Mouse (Mus musculus): Measurements from ENCODE around the gene Htt. TPM values are rescaled to one million over a fixed set of nuclear protein-coding genes. Genes with fewer than 3 reads are reported as not detected.

The Htt gene
- polyA plus RNA-seq, 1 experiment from 2014 or later = 18.1 TPM

DNA sequence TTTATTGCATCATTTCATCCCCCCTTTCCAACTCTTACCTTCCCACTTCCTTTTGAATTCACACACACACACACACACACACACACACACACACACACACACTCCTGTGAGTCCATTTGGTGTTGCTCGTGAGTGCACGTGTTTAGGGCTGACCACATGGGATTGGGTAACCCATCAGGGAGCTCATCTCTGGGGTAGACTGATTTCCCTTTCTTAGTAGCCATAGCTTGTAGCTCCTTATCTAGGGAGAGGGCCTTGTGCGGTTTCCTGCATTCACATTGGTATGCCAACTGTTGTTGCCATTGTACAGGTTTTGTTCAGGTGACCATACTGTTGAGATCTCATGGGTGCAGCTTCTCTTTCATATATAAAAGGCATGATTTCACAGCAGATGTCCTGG lies 181.9 kb downstream of the Htt start:
- Histone ChIP-seq H3K27ac (no peak overlapping the region), H3K4me2 (replicated peaks) (no peak overlapping the region), H3K27me3 (no peaks in the 10 kb centered on the region), H3K4me1 (no peaks in the 10 kb centered on the region), H3K36me3 (no peaks in the 10 kb centered on the region), H3K4me3 (no peak overlapping the region), H3K9me3 (no peaks in the 10 kb centered on the region), H3K9ac (no peak overlapping the region)
- ATAC-seq (ENCODE audit: insufficient number of reproducible peaks, insufficient read depth, low FRiP score, low TSS enrichment) = no peak
- 83% methylated on average over 3 of the region's 3 CpGs for WGBS

DNA sequence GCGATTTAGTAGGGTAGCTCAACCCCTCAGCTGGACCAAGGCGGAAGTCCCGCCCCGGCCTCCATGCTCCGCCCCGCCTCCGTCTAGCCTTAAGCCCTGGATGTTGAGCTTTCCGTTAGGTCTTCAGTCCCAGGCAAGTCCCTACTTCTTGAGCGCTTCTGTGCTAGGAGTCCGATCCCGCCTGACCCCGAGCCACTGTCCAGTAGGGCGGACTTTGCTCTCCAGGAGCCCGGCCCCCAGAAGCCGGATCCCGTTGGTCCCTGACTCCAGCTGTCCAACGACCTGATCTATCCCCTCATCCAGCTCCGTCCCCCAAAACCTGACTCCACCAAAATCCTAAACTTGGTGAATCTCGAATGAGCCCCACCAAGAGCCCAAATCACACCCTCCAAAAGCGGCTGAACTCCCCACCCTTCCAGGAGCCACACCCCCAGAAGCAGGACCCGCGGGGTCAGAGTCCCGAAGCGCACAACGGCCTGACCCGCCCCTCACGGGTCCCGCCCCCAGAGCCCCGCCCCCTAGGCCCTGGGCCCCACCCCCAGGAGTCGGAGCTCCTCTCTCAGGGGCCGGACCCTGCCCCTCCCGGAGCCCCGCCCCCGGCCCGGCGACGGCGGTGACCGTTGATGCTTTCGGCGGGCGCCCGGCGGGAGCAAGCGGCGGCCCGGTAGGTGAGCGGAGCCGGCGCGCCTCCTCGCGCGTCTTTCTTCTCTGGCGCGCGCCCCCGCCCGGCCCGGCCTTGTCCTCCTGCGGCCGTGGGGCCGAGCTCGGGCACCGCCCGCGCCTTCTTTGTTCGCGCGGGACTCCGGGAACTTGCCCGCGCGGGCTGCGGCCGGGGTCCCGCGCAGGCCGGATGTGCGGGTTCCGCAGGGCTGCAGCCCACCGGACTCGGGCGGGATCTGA lies 187.6 kb downstream of the Htt start, which contains the start of gene Rgs12:
TSS of gene Rgs12 (plus strand) at position 585 of the 900 bp plus-strand sequence.
- peak within 1 kb of the TSS; percentile 97 for H3K9ac ChIP-seq
- H3K36me3 ChIP-seq = peaks cover 12% of the 10 kb centered on the region
- ATAC-seq (ENCODE audit: insufficient number of reproducible peaks, insufficient read depth, low FRiP score, low TSS enrichment) = peak; percentile 88
- H3K4me3 ChIP-seq = peak within 1 kb of the TSS; percentile 92
- peak within 1 kb of the TSS; percentile 64 for H3K4me2 ChIP-seq (replicated peaks)
- H3K27ac ChIP-seq = peak within 1 kb of the TSS; percentile 93
- 0 out of 2 replicates have a peak, but pooled peaks cover 7% of the 10 kb centered on the region for H3K9me3 ChIP-seq
- under 1% methylated on average over 76 of the region's 84 CpGs for WGBS
- H3K4me1 ChIP-seq = peaks cover 11% of the 10 kb centered on the region
- no peaks in the 10 kb centered on the region for H3K27me3 ChIP-seq

DNA sequence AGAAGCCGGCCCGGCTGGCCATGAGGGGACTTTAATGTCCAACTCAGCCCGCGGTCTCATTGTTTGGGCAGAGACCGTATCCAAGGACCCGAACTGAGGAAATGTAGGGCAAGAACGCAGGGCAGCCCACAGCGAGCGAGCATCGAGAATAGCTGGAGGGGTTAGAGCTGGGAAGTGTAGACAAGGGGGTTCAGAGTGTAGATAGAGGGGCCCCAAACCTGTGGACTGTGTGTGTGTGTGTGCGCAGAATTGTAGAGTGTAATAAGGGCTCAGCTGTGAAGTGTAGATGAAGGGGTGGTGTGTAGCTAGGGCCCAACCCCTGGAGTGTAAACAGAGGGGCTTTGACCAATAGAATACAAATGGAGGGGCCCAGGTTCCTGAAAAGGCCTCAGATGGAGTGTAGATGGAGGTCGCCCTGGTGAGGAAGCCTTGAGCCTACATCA lies 188.2 kb downstream of the Htt start:
- Histone ChIP-seq H3K9ac (peak overlapping the region; percentile 97), H3K27me3 (no peaks in the 10 kb centered on the region), H3K36me3 (peaks cover 12% of the 10 kb centered on the region), H3K4me2 (replicated peaks) (peak overlapping the region; percentile 64), H3K27ac (peak overlapping the region; percentile 93), H3K4me3 (peak overlapping the region; percentile 92), H3K4me1 (peaks cover 11% of the 10 kb centered on the region), H3K9me3 (0 out of 2 replicates have a peak, but pooled peaks cover 7% of the 10 kb centered on the region)
- WGBS = 1% methylated on average over 12 of the region's 12 CpGs
- ATAC-seq (ENCODE audit: insufficient number of reproducible peaks, insufficient read depth, low FRiP score, low TSS enrichment) = peak; percentile 50

DNA sequence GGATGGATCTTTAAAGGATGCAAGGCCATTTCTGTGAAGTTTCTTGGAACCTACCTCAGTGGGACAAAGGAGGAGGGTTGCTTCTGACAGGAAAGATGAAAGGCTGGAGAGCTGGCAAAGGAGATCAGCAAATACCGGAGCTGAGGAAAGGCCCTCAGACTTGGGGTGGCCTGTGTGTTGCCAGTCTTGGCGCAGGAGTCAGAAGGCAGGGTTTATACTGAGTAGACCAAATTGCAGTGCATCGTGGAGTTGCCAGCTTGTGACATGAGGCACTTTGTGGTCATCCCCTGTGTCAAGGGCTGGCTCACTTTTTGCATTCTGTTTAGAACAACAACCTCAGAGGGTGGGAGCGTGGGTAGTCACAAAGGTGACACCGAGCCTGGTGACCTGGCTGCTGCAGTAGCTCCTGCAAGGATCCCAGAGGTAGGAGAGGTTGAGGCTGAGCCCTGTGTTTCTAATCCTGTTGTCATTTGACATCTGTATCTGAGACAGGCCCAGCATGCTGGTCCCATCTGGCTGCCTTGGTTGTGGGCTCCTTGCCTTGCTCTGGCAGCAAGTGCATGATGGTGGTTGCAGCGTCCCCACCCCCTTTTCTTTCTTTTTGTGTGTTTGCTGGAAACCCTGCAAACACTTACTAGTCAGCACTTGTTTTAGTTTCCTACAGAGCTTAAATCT lies 189.1 kb downstream of the Htt start:
- WGBS = 80% methylated on average over 6 of the region's 6 CpGs
- H3K27ac ChIP-seq = no peak overlapping the region

DNA sequence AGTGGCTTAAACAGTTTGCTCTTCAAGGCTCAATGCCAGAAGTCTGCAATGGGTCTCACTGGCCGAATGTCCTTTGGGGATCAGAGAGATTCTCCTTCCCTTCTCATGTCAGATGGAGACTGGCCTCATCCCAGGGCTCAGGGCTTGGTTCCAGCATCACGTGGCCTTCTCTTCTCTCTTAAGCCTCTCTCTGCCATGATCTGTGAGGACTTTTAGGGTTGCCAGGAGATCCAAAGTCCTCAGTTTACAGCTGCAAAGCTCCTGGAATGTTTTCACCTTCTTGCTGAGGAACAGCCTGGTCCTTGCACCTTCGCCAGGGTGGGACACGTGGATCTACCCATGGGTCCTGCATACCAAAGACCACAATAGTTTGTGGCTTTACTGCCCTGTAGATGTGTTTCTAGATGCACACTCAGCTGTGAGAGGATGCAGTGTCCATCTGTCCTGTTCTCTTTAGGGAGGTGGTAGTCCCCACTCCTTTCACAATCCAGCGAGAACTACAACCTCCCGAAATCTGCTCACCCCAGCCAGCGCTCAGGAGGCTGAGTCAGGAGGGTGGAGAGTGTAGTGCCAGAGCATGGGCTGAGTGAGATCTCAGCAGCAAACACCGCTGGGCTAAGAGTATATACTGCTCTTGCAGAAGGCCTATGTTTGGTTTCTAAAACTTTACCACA lies 189.8 kb downstream of the Htt start:
- Histone ChIP-seq H3K27me3 (no peaks in the 10 kb centered on the region), H3K27ac (no peak overlapping the region), H3K36me3 (peaks cover 12% of the 10 kb centered on the region), H3K4me1 (peaks cover 21% of the 10 kb centered on the region), H3K4me2 (replicated peaks) (peak overlapping the region; percentile 64), H3K9ac (0 out of 2 replicates have a peak overlapping the region, but pooled peaks have one; percentile 97), H3K4me3 (peak overlapping the region; percentile 92; the same call in 1 of the 2 replicates), H3K9me3 (0 out of 2 replicates have a peak, but pooled peaks cover 7% of the 10 kb centered on the region)
- no peak for ATAC-seq (ENCODE audit: insufficient number of reproducible peaks, insufficient read depth, low FRiP score, low TSS enrichment)
- WGBS = 94% methylated on average over 8 of the region's 8 CpGs

More for the DNA sequence above, 189.1 kb downstream of the Htt start:
- Histone ChIP-seq H3K4me2 (replicated peaks) (peak overlapping the region; percentile 64), H3K9me3 (0 out of 2 replicates have a peak, but pooled peaks cover 7% of the 10 kb centered on the region), H3K4me3 (peak overlapping the region; percentile 92), H3K27me3 (no peaks in the 10 kb centered on the region), H3K4me1 (peaks cover 17% of the 10 kb centered on the region), H3K9ac (peak overlapping the region; percentile 97), H3K36me3 (peaks cover 12% of the 10 kb centered on the region)
- no peak for ATAC-seq (ENCODE audit: insufficient number of reproducible peaks, insufficient read depth, low FRiP score, low TSS enrichment)

DNA sequence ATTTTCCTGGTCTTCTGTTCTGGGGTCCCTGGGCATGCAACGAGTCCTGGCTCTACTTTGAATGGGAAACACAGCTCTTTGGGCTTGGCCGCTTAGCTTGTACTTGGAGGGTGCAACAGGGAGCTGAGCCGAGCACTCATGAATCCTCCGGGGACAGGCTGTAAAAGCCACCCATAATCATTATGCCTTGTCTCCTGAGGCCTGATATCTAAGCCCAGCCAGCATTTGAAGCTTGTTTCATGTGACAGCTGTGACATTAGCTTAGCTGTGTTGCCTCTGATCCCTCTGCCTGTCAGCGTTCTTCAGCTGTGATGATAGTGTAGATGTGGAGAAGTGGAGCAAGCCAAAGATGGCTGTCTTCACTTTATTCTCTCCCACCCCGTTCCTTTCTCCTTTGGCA lies 193.0 kb downstream of the Htt start:
- Histone ChIP-seq H3K4me3 (no peak overlapping the region), H3K36me3 (peaks cover 12% of the 10 kb centered on the region), H3K9ac (no peak overlapping the region), H3K27me3 (no peaks in the 10 kb centered on the region), H3K4me1 (peaks cover 34% of the 10 kb centered on the region), H3K9me3 (0 out of 2 replicates have a peak, but pooled peaks cover 7% of the 10 kb centered on the region), H3K4me2 (replicated peaks) (no peak overlapping the region), H3K27ac (no peak overlapping the region)
- ATAC-seq (ENCODE audit: insufficient number of reproducible peaks, insufficient read depth, low FRiP score, low TSS enrichment) = no peak
- WGBS = 80% methylated on average over 6 of the region's 6 CpGs

DNA sequence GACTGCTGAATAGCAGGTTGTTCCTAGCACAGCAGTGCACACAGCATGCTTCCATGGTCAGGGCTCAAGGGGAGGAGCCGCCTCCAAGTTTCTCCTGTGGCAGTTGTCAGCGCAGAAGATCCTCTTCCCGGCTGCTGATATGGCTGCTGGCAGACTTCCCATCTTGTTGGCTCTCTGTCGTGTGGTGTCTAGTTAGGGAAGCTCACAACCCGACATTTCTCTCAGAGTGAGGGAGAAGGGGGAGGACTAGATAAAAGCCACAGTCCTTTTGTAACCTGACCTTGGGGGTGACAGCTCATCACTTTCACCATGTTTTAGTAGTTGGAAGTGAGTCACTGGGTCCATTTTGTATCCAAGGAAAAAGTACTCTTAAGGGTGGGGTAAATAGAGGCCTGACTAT lies 194.1 kb downstream of the Htt start:
- ATAC-seq (ENCODE audit: insufficient number of reproducible peaks, insufficient read depth, low FRiP score, low TSS enrichment) = no peak
- Histone ChIP-seq H3K4me3 (no peak overlapping the region), H3K9ac (no peak overlapping the region), H3K4me1 (peaks cover 36% of the 10 kb centered on the region), H3K36me3 (peaks cover 12% of the 10 kb centered on the region), H3K27ac (no peak overlapping the region), H3K9me3 (0 out of 2 replicates have a peak, but pooled peaks cover 7% of the 10 kb centered on the region), H3K4me2 (replicated peaks) (no peak overlapping the region), H3K27me3 (no peaks in the 10 kb centered on the region)
- 76% methylated on average over 5 of the region's 5 CpGs for WGBS

DNA sequence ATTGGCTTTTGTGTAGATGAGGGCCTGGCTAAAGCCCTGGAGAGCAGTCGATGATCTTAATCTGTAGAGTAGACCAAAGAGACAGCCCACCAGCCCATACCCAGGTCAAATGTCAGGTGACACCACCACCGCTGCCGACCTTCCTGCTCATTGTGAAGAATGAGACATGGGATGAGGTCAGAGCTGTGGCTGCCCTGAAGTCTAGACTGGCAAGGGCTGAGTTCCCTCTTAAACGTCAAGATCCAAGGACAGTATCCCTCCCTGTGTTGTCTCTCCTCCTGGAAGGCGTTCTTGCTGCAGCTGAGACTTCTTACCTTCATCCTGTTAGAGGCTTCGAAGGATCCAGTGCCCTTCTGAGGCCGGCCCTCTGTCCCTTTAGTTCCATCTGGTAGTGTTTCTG lies 194.6 kb downstream of the Htt start:
- 81% methylated on average over 7 of the region's 7 CpGs for WGBS
- no peak overlapping the region for H3K4me3 ChIP-seq
- 0 out of 2 replicates have a peak, but pooled peaks cover 7% of the 10 kb centered on the region for H3K9me3 ChIP-seq
- H3K27ac ChIP-seq = no peak overlapping the region
- no peak for ATAC-seq (ENCODE audit: insufficient number of reproducible peaks, insufficient read depth, low FRiP score, low TSS enrichment)
- H3K4me1 ChIP-seq = peaks cover 30% of the 10 kb centered on the region
- peaks cover 11% of the 10 kb centered on the region for H3K36me3 ChIP-seq
- no peak overlapping the region for H3K4me2 ChIP-seq (replicated peaks)
- H3K9ac ChIP-seq = no peak overlapping the region
- H3K27me3 ChIP-seq = no peaks in the 10 kb centered on the region

DNA sequence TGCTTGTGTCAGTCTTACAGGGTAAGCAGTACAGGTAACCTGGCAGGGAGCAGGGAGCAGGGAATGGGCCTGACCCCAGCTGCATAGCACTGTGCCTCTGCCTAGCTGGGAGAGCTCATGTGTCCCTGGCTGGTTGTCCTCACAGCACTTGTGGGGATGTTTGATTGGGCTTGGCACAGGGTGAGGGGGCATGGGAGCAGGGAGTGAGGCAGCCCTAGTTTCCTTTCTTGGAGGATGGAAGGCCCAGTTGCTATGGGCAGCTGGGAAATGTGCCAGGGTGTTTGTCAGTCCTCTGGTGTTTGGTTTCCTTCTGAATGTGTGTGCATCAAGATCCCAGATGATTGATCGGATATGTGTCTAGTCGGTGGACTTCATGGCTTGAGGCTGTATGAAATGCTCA lies 195.5 kb downstream of the Htt start:
- no peak overlapping the region for H3K9ac ChIP-seq
- peaks cover 29% of the 10 kb centered on the region for H3K4me1 ChIP-seq
- WGBS = 76% methylated on average over 2 of the region's 2 CpGs
- H3K4me3 ChIP-seq = no peak overlapping the region
- no peak overlapping the region for H3K27ac ChIP-seq
- no peak overlapping the region for H3K4me2 ChIP-seq (replicated peaks)
- 0 out of 2 replicates have a peak, but pooled peaks cover 7% of the 10 kb centered on the region for H3K9me3 ChIP-seq
- no peak for ATAC-seq (ENCODE audit: insufficient number of reproducible peaks, insufficient read depth, low FRiP score, low TSS enrichment)
- no peaks in the 10 kb centered on the region for H3K27me3 ChIP-seq
- H3K36me3 ChIP-seq = peaks cover 6% of the 10 kb centered on the region

DNA sequence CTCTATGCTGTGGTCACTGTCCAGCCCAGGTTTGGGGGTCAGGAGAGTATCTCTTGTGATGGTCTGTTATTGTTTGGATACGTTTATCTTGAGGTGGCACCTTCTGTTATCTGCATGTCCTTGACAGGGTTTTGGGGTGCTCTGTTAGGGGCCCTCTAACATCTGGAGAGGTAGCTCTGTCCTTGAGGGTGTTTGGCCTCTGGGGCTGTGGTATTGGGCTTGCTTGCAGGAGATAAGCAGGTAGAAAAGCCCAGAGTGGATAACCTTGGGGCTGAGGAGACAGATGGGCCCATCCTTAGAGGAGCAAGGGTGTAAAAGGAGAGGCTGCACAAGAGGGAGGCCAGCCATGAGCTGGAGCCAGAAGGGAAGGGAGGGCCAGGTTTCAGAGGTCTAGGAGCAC lies 198.5 kb downstream of the Htt start:
- 67% methylated on average over 1 of the region's 1 CpGs for WGBS
- H3K4me3 ChIP-seq = no peak overlapping the region
- no peaks in the 10 kb centered on the region for H3K27me3 ChIP-seq
- no peaks in the 10 kb centered on the region for H3K9me3 ChIP-seq
- H3K27ac ChIP-seq = no peak overlapping the region
- H3K4me1 ChIP-seq = peaks cover 29% of the 10 kb centered on the region
- H3K9ac ChIP-seq = no peak overlapping the region
- peaks cover 4% of the 10 kb centered on the region for H3K36me3 ChIP-seq
- H3K4me2 ChIP-seq (replicated peaks) = no peak overlapping the region
- ATAC-seq (ENCODE audit: insufficient number of reproducible peaks, insufficient read depth, low FRiP score, low TSS enrichment) = no peak

Data from embryonic facial prominence, embryonic 12.5 days (tissue).